Mouse (Mus musculus): ENCODE data around the gene Mybph. TPM values are rescaled to one million over a fixed set of nuclear protein-coding genes. Genes with fewer than 3 reads are reported as not detected.
A peak's percentile ranks its signal among the peaks of the same experiment; 100 is the strongest.

Mybph gene
- polyA plus RNA-seq, 1 experiment from 2014 or later = not detected

- WGBS = 86% methylated on average over 5 of the region's 5 CpGs
- Histone ChIP-seq H3K27ac (replicated peaks) (no peak overlapping the region), H3K9me3 (no peaks in the 10 kb centered on the region), H3K27me3 (no peaks in the 10 kb centered on the region), H3K9ac (replicated peaks) (no peak overlapping the region), H3K4me1 (peaks cover 28% of the 10 kb centered on the region), H3K36me3 (no peaks in the 10 kb centered on the region), H3K4me2 (replicated peaks) (no peak overlapping the region), H3K4me3 (no peak overlapping the region)
- no peak for ATAC-seq (replicated peaks)
These were observed 2.1 kb upstream of the Mybph start for GRCm38 (mm10) chr1:134191192-134191591.

GRCm38 (mm10) chr1:134192024-134192423, 1.2 kb upstream of the Mybph start:
- Histone ChIP-seq H3K36me3 (no peaks in the 10 kb centered on the region), H3K4me3 (no peak overlapping the region), H3K9ac (replicated peaks) (no peak overlapping the region), H3K27me3 (no peaks in the 10 kb centered on the region), H3K4me1 (peaks cover 28% of the 10 kb centered on the region), H3K9me3 (no peaks in the 10 kb centered on the region), H3K4me2 (replicated peaks) (no peak overlapping the region), H3K27ac (replicated peaks) (no peak overlapping the region)
- WGBS = 60% methylated on average over 4 of the region's 4 CpGs
- ATAC-seq (replicated peaks) = no peak

- WGBS = 69% methylated on average over 7 of the region's 7 CpGs
- Histone ChIP-seq H3K9ac (replicated peaks) (no peak overlapping the region), H3K4me2 (replicated peaks) (no peak overlapping the region), H3K27ac (replicated peaks) (no peak overlapping the region), H3K36me3 (no peaks in the 10 kb centered on the region), H3K4me3 (no peak overlapping the region), H3K27me3 (no peaks in the 10 kb centered on the region), H3K9me3 (no peaks in the 10 kb centered on the region), H3K4me1 (peaks cover 20% of the 10 kb centered on the region)
- no peak for ATAC-seq (replicated peaks)
These were observed 488 bp downstream of the Mybph start for GRCm38 (mm10) chr1:134193674-134194197.

GRCm38 (mm10) chr1:134194298-134195022, 1.2 kb downstream of the Mybph start:
- Histone ChIP-seq H3K27me3 (no peaks in the 10 kb centered on the region), H3K36me3 (no peaks in the 10 kb centered on the region), H3K4me1 (peaks cover 13% of the 10 kb centered on the region), H3K4me3 (no peak overlapping the region), H3K4me2 (replicated peaks) (no peak overlapping the region), H3K9me3 (no peaks in the 10 kb centered on the region), H3K9ac (replicated peaks) (no peak overlapping the region), H3K27ac (replicated peaks) (no peak overlapping the region)
- 78% methylated on average over 16 of the region's 16 CpGs for WGBS
- no peak for ATAC-seq (replicated peaks)

DNA sequence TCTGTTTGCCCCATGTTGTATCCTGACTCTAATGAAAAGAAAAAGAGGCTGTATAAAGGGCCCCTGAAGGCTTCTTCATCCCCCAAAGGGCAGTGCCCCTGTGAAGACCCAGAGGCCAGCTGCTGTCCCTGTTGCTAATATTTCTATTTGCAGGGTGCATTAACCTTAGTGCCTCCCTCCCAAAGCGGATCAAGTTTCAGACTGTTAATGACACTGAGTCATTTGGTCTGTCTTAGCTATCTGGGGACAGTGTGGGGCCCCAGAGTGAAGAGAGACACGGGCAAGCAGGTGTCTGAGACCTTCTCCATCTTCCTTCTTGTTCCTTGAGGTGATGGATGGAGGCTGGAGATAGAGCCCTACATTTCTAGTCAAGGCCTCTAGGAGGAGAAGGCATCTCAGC, 1.9 kb downstream of the Mybph start:
- H3K36me3 ChIP-seq = no peaks in the 10 kb centered on the region
- 69% methylated on average over 2 of the region's 2 CpGs for WGBS
- H3K9me3 ChIP-seq = no peaks in the 10 kb centered on the region
- no peaks in the 10 kb centered on the region for H3K27me3 ChIP-seq
- peaks cover 11% of the 10 kb centered on the region for H3K4me1 ChIP-seq
- no peak overlapping the region for H3K9ac ChIP-seq (replicated peaks)
- H3K27ac ChIP-seq (replicated peaks) = no peak overlapping the region
- H3K4me3 ChIP-seq = no peak overlapping the region
- H3K4me2 ChIP-seq (replicated peaks) = no peak overlapping the region
- no peak for ATAC-seq (replicated peaks)

DNA sequence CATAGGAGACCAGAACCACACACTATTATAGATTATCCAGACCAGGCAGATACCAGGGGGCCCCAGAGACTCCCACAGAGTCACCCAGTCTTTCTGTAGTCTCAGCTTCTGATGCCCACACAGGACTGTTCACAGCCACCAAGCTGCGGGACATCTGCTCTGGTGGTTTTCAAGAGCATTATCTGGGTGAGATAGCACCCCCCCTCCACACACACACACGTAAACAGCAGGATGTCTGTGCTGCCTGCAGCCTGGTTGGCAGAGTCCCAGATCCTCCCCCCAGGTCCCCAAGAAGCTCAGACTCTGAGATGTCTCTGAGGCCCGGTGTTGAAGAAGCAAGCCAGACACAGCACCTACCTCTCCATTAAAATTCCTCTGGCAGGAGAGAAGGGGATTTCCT, 2.3 kb downstream of the Mybph start:
- 0 out of 2 replicates have a peak, but pooled peaks have one; percentile 28 for ATAC-seq (replicated peaks)
- H3K27ac ChIP-seq (replicated peaks) = peak overlapping the region; percentile 21; the same call in 1 of the 2 replicates
- no peaks in the 10 kb centered on the region for H3K27me3 ChIP-seq
- H3K9ac ChIP-seq (replicated peaks) = no peak overlapping the region
- H3K4me1 ChIP-seq = peaks cover 11% of the 10 kb centered on the region
- H3K36me3 ChIP-seq = no peaks in the 10 kb centered on the region
- no peak overlapping the region for H3K4me2 ChIP-seq (replicated peaks)
- H3K9me3 ChIP-seq = no peaks in the 10 kb centered on the region
- 30% methylated on average over 3 of the region's 3 CpGs for WGBS
- no peak overlapping the region for H3K4me3 ChIP-seq

DNA sequence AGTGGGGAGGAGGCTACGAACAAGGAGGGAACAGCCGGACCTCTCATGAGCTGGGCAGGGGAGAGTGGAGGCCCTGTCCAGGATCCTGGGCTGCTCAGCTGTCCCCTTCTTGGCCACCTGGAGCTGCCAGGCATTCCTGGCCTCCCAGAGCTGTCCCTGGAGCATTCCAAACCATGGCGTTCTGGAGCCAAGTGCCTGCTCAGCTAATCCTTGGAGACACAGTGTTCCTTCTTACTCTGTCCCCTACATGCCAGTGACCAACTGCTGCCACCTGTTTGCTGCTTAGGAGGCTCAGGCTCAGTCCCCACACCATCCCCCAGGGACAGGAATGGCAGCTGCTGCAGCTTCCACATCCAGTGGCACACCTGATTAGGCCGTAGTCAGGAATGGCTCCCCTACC, 2.7 kb downstream of the Mybph start:
- no peaks in the 10 kb centered on the region for H3K9me3 ChIP-seq
- no peak overlapping the region for H3K4me2 ChIP-seq (replicated peaks)
- WGBS = 45% methylated on average over 4 of the region's 4 CpGs
- peaks cover 11% of the 10 kb centered on the region for H3K4me1 ChIP-seq
- H3K27ac ChIP-seq (replicated peaks) = peak overlapping the region; percentile 21; the same call in 1 of the 2 replicates
- H3K9ac ChIP-seq (replicated peaks) = no peak overlapping the region
- H3K36me3 ChIP-seq = no peaks in the 10 kb centered on the region
- no peaks in the 10 kb centered on the region for H3K27me3 ChIP-seq
- H3K4me3 ChIP-seq = no peak overlapping the region
- ATAC-seq (replicated peaks) = no peak

GRCm38 (mm10) chr1:134196386-134196785, 3.1 kb downstream of the Mybph start:
- no peaks in the 10 kb centered on the region for H3K9me3 ChIP-seq
- no peak for ATAC-seq (replicated peaks)
- no peak overlapping the region for H3K27ac ChIP-seq (replicated peaks)
- H3K36me3 ChIP-seq = no peaks in the 10 kb centered on the region
- H3K27me3 ChIP-seq = no peaks in the 10 kb centered on the region
- H3K4me1 ChIP-seq = peaks cover 13% of the 10 kb centered on the region
- 67% methylated on average over 4 of the region's 4 CpGs for WGBS
- H3K4me3 ChIP-seq = no peak overlapping the region
- no peak overlapping the region for H3K4me2 ChIP-seq (replicated peaks)
- H3K9ac ChIP-seq (replicated peaks) = no peak overlapping the region

GRCm38 (mm10) chr1:134197325-134197982, 4.2 kb downstream of the Mybph start:
- 77% methylated on average over 15 of the region's 15 CpGs for WGBS
- H3K27ac ChIP-seq (replicated peaks) = no peak overlapping the region
- no peak for ATAC-seq (replicated peaks)

GRCm38 (mm10) chr1:134198197-134198995, 5.1 kb downstream of the Mybph start:
- 72% methylated on average over 12 of the region's 12 CpGs for WGBS
- no peak overlapping the region for H3K27ac ChIP-seq (replicated peaks)
- H3K4me2 ChIP-seq (replicated peaks) = no peak overlapping the region
- ATAC-seq (replicated peaks) = no peak; the same call in 1 of the 2 replicates
- no peak overlapping the region for H3K4me3 ChIP-seq
- H3K27me3 ChIP-seq = no peaks in the 10 kb centered on the region
- H3K9me3 ChIP-seq = no peaks in the 10 kb centered on the region
- no peak overlapping the region for H3K9ac ChIP-seq (replicated peaks)
- H3K36me3 ChIP-seq = no peaks in the 10 kb centered on the region
- peaks cover 15% of the 10 kb centered on the region for H3K4me1 ChIP-seq

More at GRCm38 (mm10) chr1:134197325-134197982, 4.2 kb downstream of the Mybph start:
- H3K36me3 ChIP-seq = no peaks in the 10 kb centered on the region
- H3K4me2 ChIP-seq (replicated peaks) = no peak overlapping the region
- peaks cover 15% of the 10 kb centered on the region for H3K4me1 ChIP-seq
- no peaks in the 10 kb centered on the region for H3K27me3 ChIP-seq
- H3K9ac ChIP-seq (replicated peaks) = no peak overlapping the region
- no peak overlapping the region for H3K4me3 ChIP-seq
- H3K9me3 ChIP-seq = no peaks in the 10 kb centered on the region

- no peak for ATAC-seq (replicated peaks)
- no peak overlapping the region for H3K4me3 ChIP-seq
- H3K9ac ChIP-seq (replicated peaks) = no peak overlapping the region
- H3K4me1 ChIP-seq = peaks cover 17% of the 10 kb centered on the region
- H3K27me3 ChIP-seq = no peaks in the 10 kb centered on the region
- no peaks in the 10 kb centered on the region for H3K9me3 ChIP-seq
- 68% methylated on average over 2 of the region's 2 CpGs for WGBS
- no peak overlapping the region for H3K4me2 ChIP-seq (replicated peaks)
- no peaks in the 10 kb centered on the region for H3K36me3 ChIP-seq
- no peak overlapping the region for H3K27ac ChIP-seq (replicated peaks)
These were observed 7.2 kb downstream of the Mybph start for GRCm38 (mm10) chr1:134200481-134200880.
